Mouse (Mus musculus) ES-E14 (cell line): ENCODE results near the gene Rnf227. TPM values are rescaled to one million over a fixed set of nuclear protein-coding genes. Genes with fewer than 3 reads are reported as not detected.

Experiments used
- DNase-seq: peaks from one replicate; pipeline ENCODE4 v3.0.0-alpha.2; 2013; ENCODE audit warnings: low read depth, low spot score
- H3K27ac ChIP-seq: 2 replicates; pipeline ENCODE4 v1.5.1; 2012; ENCODE audit warnings: low read depth, mild to moderate bottlenecking, low read length, moderate library complexity, mixed read lengths; ENCODE audit not compliant: poor library complexity, insufficient read depth, severe bottlenecking
- H3K36me3 ChIP-seq: 2 replicates; pipeline ENCODE4 v1.6.1; 2012; ENCODE audit warnings: mild to moderate bottlenecking, low read length, moderate library complexity, mixed read lengths; ENCODE audit not compliant: control insufficient read depth, poor library complexity, insufficient read depth, severe bottlenecking
- H3K4me1 ChIP-seq, 2 experiments: fragments of 150-350 bp in 1 of 2; sonication (generic) in 1 of 2; 2 replicates each; pipeline ENCODE4 v1.6.1; 2012; ENCODE audit warnings: low read length in 2 of 2, mild to moderate bottlenecking in 1 of 2, mixed read lengths in 1 of 2; ENCODE audit not compliant: control insufficient read depth in 2 of 2, insufficient read depth in 2 of 2, poor library complexity in 1 of 2
- H3K4me3 ChIP-seq, 2 experiments: fragments of 150-350 bp in 1 of 2; sonication (generic) in 1 of 2; 2 replicates each; pipeline ENCODE4 v1.5.1; 2012; ENCODE audit warnings: low read length in 2 of 2, low read depth in 1 of 2, mild to moderate bottlenecking in 1 of 2, mixed read lengths in 1 of 2; ENCODE audit not compliant: insufficient read depth in 1 of 2, poor library complexity in 1 of 2, severe bottlenecking in 1 of 2
- H3K9ac ChIP-seq: 2 replicates; pipeline ENCODE4 v1.6.1; 2012; ENCODE audit warnings: low read depth, mild to moderate bottlenecking, low read length, mixed read lengths; ENCODE audit not compliant: poor library complexity, insufficient read depth, severe bottlenecking
- H3K9me3 ChIP-seq: fragments of 150-350 bp; sonication (generic); 2 replicates; pipeline ENCODE4 v1.6.1; 2012; ENCODE audit warnings: low read depth, mild to moderate bottlenecking, low read length; ENCODE audit not compliant: control insufficient read depth, insufficient read depth
- CHD2 ChIP-seq: IDR thresholded peaks from 2 replicates; pipeline ENCODE4 v1.6.1; 2014; ENCODE audit warnings: mild to moderate bottlenecking, low read depth, low read length, inconsistent platforms
- HCFC1 ChIP-seq: IDR thresholded peaks from 2 replicates; pipeline ENCODE4 v1.6.1; 2012; ENCODE audit warnings: low read length, inconsistent platforms, borderline replicate concordance; ENCODE audit not compliant: insufficient read depth
- MAFK ChIP-seq: IDR thresholded peaks from 2 replicates; pipeline ENCODE4 v1.6.1; 2014; ENCODE audit warnings: mild to moderate bottlenecking, low read depth, low read length, inconsistent platforms; ENCODE audit not compliant: insufficient read depth
- ZC3H11A ChIP-seq: IDR thresholded peaks from 2 replicates; pipeline ENCODE4 v1.6.1; 2012; ENCODE audit warnings: low read depth, mild to moderate bottlenecking, inconsistent platforms, low read length, borderline replicate concordance
- ZNF384 ChIP-seq: IDR thresholded peaks from 2 replicates; pipeline ENCODE4 v1.6.1; 2012; ENCODE audit warnings: low read depth, low read length, inconsistent platforms
- in situ Hi-C, 2 experiments: fragments of 600-800 bp; cut with MboI; formaldehyde crosslinking; loops; one replicate each; pipeline ENCODE4 v1.15.1; 2025; ENCODE audit warnings: low sequenced_read_pairs in 2 of 2, inconsistent platforms in 1 of 2; ENCODE audit not compliant: unreplicated experiment in 2 of 2
- total RNA-seq: library from RNA; depleted of rRNA; stranded (reverse); fragments of 300-350 nt; gene quantifications from 2 replicates; pipeline ENCODE4 v1.2.3, GENCODE M21; 2012

The Rnf227 gene
- total RNA-seq, 1 experiment: 1.8 TPM

DNA sequence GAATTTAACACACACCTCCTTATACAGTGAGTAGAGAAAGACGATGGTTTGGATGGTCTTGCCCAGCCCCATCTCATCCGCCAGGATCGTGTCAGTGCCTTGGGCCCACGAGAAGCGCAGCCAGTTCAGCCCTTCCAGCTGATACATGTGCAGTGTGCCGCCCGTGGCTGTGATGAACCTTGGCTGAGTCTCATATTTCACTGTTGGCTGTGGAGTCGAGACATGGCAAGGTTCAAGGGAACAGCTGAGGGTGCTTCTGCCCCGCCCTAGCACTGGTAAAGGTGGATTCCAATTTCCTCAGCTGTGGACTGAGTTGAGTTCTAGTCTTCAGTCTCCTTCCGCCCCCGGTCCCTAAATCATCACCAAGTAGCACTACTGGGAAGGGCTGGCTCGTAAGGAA, 17.4 kb downstream of the Rnf227 start:
- no peak overlapping the region for H3K9ac ChIP-seq
- TF ChIP-seq CHD2 (no peak), ZNF384 (no peak)
- no peak for DNase-seq
- peaks cover 0 to 9% of the 10 kb centered on the region in 2 experiments; a peak in 1 of 4 replicates for H3K4me1 ChIP-seq
- H3K9me3 ChIP-seq: no peaks in the 10 kb centered on the region
- no peak overlapping the region for H3K4me3 ChIP-seq
- in situ Hi-C loops: no loop called here
- no peak overlapping the region for H3K27ac ChIP-seq
- H3K36me3 ChIP-seq: no peaks in the 10 kb centered on the region; the same call in 1 of the 2 replicates

DNA sequence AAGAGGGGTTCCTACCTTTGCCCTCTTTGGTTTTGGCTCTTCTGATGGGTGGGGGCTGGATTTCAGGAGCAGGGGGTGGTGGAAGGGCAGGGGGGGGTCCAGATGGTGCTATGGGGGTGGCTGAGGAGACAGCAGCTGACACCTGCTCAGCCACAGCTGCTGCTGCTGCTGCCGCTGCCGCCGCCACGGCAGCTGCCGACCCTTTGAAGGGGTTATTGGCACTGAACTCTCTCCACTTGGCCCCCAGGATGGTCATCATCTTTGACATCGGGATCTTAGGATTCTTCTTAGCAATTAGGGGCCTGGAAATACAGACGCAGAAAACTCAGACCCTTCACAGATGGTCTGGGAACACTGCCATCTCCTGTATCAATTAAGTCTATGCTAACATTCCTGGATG, 21.8 kb downstream of the Rnf227 start:
- TF ChIP-seq MAFK: no peak
- TF ChIP-seq CHD2: no peak
- no peak for TF ChIP-seq ZNF384
- TF ChIP-seq HCFC1: no peak
- TF ChIP-seq ZC3H11A: no peak
- no peak overlapping the region for H3K4me3 ChIP-seq
- H3K27ac ChIP-seq: no peak overlapping the region
- H3K9ac ChIP-seq: no peak overlapping the region
- peaks cover 0 to 13% of the 10 kb centered on the region in 2 experiments; a peak in 2 of 4 replicates for H3K4me1 ChIP-seq
- no peak for DNase-seq
- no peaks in the 10 kb centered on the region for H3K9me3 ChIP-seq
- no peaks in the 10 kb centered on the region; the same call in 1 of the 2 replicates for H3K36me3 ChIP-seq
- in situ Hi-C loops: no loop called here

DNA sequence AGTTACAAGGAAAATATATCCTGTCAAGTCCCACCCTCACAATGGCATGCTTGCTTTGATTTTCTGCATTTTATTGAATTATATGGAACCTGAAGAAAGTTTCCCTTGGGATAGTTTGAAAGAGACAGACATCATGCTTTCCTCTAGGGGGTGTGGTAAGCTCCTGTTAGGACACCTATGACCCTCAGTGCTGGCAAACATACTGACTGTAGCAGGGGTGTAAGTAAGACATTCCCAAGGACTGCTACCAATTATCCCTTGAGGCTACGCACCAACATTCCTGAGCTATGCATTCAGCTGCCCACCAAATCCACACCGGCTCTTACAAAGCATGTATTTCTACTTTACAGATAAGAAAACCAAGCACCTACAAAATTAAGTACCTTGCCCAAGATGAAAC, 22.2 kb downstream of the Rnf227 start:
- H3K4me3 ChIP-seq: no peak overlapping the region
- no peak for DNase-seq
- H3K9ac ChIP-seq: no peak overlapping the region
- H3K36me3 ChIP-seq: no peaks in the 10 kb centered on the region; the same call in 1 of the 2 replicates
- no peaks in the 10 kb centered on the region for H3K9me3 ChIP-seq
- H3K27ac ChIP-seq: no peak overlapping the region
- in situ Hi-C loops: no loop called here
- TF ChIP-seq ZNF384 (no peak), CHD2 (no peak), MAFK (no peak), ZC3H11A (no peak), HCFC1 (no peak)
- H3K4me1 ChIP-seq: peaks cover 0 to 14% of the 10 kb centered on the region in 2 experiments; a peak in 2 of 4 replicates

DNA sequence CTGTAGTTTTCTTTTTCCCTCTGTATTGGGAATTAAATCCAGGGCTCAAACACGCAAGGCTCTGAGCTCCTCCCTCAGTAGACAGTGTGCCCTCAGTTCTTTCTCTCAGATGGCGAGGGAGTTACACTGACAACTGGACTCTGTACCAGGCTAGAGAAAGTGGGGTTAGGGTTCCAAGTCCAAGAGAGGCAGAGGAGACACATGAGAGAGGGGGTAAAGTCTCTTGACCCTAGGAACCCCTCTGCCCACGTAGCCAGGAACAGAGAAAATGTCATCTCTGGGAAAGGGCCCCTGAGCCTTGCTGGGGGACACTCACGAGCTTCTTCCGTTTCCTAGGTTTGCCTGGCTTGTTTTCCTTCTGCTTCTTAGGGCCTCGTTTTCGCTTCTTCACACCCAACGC, 24.1 kb downstream of the Rnf227 start:
- TF ChIP-seq CHD2 (no peak), ZNF384 (no peak), MAFK (no peak), HCFC1 (no peak), ZC3H11A (no peak)
- Histone ChIP-seq H3K9me3 (no peaks in the 10 kb centered on the region), H3K4me1 (peaks cover 0 to 17% of the 10 kb centered on the region in 2 experiments; a peak in 2 of 4 replicates), H3K36me3 (no peaks in the 10 kb centered on the region; the same call in 1 of the 2 replicates), H3K4me3 (no peak overlapping the region), H3K9ac (no peak overlapping the region), H3K27ac (no peak overlapping the region)
- in situ Hi-C loops: no loop called here
- DNase-seq: no peak

DNA sequence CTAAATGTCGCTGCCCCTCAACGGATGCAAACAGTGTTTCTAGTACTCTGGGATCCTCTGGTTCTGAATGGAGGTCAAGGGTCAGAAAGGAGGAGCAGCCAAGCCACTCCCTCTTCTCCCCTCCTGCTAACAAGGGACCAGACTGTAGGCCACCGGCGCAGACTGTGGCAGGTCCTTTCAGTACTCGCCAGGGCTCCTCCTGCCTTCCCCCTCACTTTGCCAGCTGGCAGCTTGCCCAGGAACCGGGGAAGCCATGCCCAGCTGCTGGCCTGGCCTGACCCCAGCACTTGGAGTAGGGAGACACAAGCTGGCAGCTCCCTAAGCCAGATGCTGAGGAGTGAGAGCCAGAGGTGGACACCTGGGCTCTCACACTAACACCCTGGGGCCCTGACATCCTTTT, 24.6 kb downstream of the Rnf227 start:
- H3K4me3 ChIP-seq: no peak overlapping the region
- peaks cover 0 to 17% of the 10 kb centered on the region in 2 experiments; a peak in 2 of 4 replicates for H3K4me1 ChIP-seq
- H3K36me3 ChIP-seq: no peaks in the 10 kb centered on the region; the same call in 1 of the 2 replicates
- H3K9ac ChIP-seq: no peak overlapping the region
- H3K27ac ChIP-seq: no peak overlapping the region
- in situ Hi-C loops: no loop called here
- TF ChIP-seq ZNF384 (no peak), MAFK (no peak), CHD2 (no peak), HCFC1 (no peak), ZC3H11A (no peak)
- no peak for DNase-seq
- H3K9me3 ChIP-seq: no peaks in the 10 kb centered on the region
